Mouse (Mus musculus) megakaryocyte-erythroid progenitor cell, adult 5-6 weeks (primary cell): ENCODE results near the gene 1700013G24Rik. TPM values are rescaled to one million over a fixed set of nuclear protein-coding genes. Genes with fewer than 3 reads are reported as not detected.

Source experiments
- ATAC-seq: replicated peaks from 2 replicates; pipeline ENCODE4 v1.8.0; 2016; ENCODE audit warnings: mild to moderate bottlenecking, inconsistent platforms; ENCODE audit not compliant: severe bottlenecking, poor library complexity, low FRiP score, low TSS enrichment
- total RNA-seq, 2 experiments: library from RNA; stranded (forward) in 1 of 2; stranded (reverse) in 1 of 2; fragments of 200-1000, 215-1000 nt in 1 of 2; fragments of >200 nt in 1 of 2; fragmentation: Nextera tagmentation in 1 of 2; gene quantifications; 2 replicates each; pipeline ENCODE4 v1.2.3; 2014 to 2017

1700013G24Rik gene
- total RNA-seq, 2 experiments from 2014 or later, result not detected

DNA sequence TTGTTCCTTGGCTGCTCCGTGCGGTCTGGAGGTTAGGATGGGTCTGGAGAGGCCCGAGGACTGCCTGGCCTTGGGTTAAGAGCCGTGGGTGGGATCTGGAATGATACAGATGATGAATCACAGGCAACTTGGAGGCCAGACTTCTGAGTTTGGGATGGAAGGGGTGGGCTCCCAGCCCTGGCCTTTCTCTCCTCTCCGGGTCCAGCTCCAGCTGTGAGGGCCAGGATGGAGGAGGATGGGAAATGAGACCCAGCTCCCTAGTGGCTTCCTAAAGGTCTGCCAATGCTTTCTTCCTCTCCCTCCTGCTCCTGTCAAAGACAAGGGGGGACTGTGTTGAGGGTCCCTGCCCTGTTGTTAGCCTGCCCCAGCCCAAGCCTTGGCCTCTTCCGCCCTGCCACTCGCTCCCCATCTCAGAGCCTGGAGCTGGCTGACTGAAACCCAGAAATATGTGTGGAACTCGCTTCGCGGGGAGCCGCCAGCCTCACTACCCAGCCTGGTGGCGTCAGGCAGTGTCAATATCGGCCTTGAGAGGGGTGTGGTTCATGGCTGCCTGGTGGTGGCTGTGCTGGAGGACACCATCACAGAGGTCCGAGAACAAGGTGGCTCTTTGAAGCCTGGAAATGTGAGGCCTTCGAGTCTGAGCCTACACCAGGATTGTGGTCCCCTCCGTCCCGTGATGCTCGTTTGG, 20.8 kb downstream of the 1700013G24Rik start:
- no peak for ATAC-seq

DNA sequence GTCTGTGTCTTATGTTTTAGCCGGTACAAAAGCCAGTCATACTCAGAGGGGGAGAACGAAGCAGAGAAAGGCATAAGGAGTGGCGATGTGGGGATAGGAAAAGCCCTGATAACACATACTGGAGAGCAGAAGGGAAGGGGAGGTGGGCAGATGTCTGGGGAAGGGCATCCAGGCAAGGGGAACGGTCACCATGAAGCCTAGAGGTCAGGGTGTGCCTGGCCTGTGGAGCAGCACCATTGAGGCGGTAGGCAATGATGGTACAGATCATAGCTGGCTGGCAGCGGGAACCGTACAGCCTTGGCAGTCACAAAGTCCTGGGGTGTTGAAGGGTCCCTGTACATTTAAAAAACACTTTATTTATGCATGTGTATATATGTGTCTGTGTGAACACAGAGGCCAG, 21.6 kb downstream of the 1700013G24Rik start:
- no peak for ATAC-seq

DNA sequence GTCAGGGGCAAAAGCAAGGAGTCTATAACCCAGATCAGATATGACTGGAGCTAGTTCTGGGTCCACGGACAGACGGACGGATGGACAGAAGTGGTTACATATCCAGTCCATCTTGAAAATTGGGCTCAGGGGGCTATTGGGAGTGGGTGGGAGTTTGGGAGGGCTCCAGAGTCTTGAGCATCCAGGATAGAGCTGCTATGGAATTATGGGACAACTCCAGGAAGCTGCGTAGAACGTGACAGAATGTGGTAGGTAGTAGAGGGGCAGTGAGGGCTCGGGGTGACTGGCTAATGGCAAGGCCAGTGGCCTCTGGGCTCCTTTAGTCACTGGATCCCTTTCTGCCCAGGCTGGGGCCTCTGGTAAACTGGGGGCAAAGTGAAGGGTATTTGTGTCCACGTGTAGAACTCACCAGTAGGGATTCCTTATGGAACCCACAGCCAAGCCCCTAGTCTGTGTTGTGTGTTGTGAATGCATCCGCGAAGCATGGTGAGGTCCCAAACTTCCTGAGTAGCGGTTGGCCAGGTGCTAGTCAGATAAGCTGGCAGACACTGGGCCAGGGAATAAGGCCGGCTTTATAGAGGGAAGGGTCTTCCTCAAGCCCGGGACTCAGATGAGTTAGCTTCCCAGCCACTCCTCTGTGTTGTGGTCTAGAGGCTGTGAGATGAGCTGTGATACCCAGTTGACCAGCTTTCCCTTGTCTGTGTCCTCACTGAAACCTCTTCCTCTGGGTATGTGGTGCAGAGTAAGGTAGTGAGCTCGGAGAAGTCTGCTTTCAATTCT, 22.4 kb downstream of the 1700013G24Rik start:
- no peak for ATAC-seq

DNA sequence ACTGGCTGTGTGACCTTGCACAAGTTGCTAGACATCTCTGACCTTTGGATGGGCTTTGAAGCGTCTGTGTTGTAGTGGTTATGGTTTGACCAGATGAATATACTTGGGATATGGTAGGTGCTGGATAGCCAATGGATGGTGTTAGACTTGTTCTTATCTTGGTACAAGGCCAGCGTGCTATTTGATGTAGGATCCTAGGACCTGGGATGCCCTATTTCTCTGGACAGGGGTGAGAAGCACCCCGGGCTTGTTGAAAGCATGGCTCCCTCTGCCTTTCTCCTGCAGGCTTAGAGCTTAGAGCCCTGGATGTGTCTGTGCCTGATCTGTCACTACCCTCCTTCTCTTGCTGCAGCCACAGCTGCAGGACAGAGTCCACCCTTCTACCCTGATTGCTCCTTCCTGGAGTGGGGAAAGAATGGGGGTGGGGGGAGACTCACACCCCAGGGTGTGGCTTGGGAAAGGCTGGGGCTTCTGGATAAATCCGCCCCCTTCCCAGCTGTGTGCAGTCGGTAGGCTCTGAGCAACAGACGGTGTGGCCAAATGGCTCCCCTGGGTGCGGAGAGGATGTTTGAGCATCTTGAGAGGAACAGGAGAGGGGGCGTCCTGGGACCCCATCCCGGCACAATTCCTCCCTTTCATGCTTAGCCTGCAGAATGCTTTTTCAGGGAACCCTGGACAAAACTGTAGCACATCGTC, 23.1 kb downstream of the 1700013G24Rik start:
- no peak for ATAC-seq

DNA sequence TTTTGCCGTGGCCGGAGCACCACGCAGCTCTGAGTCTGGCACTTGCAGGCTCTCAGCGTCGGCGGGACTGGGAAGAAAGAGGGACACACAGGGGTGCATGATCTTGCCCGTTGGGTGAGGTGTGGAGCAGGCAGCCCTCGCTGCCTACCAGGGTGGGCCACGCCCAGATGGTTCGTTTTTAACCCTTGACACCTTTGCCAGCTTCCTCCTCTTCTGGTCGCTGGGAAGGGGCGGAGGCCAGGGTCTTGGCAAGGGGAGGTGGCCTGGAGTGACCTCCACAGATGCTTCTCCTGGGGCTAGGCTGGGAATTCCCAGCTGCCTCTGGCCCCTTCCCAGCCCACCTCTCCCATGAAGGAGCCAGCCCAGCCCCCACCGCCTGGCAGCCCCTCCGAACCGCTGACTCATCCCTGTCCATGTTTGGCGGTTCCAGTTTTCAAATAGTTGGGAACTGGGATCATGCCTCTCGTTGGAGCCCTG, 23.7 kb downstream of the 1700013G24Rik start:
- peak; percentile 20; the same call in 1 of the 2 replicates for ATAC-seq

DNA sequence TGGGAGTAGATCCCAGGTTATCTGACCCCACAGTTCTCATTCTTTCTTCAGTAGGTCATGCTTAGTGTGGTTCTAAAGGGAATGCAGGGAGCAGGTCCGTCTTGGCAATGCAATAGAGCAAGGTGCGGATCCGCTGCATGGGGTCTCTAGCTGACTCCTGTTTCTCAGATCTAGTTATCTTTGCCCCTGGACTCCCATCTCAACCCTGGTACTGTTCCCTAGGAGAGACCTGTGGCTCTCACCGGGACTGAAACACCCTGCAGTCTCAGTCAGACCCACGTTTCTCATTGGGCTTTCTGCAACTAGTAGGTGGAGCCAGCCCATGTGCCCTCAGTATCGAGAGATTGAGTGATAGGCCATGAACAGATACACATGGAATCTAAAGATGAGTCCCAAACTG, 24.5 kb downstream of the 1700013G24Rik start:
- no peak for ATAC-seq

DNA sequence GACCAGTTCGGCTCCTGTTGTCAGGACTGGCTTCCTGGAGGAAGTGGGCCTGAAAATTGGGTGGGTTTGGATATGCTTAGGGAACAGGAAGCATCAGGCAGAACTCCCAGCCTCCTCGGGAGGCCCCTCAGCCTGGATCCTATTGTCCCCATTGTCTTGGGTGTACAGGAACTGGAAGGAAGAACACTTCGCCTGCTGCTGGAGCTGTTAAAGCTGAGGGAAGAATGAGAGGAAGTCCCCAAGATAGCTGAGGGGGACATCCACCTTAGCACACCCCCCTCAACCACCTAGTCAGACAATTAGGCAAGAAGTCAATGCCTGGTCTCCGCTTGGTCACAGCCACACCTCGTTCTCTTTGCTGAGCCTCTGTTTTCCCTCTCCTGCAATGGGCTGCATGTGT, 25.2 kb downstream of the 1700013G24Rik start:
- no peak for ATAC-seq

DNA sequence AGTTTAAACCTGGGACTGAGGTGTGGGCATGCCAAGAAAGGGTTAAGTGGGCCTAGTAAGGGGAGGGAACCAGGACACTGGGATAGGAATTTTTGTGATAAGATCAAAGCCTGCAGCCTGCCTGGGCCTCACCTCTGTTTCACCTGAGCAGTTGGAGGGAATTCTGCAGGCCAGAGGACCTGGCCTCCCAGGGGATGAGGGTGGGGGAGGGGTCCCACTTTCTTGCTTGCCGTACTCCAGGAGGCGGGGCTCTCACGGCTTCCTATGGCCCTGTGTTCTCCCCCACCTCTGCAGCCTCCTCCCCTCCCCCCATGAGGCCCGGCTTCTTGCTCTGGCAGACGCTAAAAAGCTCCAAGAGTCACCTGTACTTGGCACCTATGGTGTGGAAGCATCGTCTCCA, 26.7 kb downstream of the 1700013G24Rik start:
- ATAC-seq, result no peak

DNA sequence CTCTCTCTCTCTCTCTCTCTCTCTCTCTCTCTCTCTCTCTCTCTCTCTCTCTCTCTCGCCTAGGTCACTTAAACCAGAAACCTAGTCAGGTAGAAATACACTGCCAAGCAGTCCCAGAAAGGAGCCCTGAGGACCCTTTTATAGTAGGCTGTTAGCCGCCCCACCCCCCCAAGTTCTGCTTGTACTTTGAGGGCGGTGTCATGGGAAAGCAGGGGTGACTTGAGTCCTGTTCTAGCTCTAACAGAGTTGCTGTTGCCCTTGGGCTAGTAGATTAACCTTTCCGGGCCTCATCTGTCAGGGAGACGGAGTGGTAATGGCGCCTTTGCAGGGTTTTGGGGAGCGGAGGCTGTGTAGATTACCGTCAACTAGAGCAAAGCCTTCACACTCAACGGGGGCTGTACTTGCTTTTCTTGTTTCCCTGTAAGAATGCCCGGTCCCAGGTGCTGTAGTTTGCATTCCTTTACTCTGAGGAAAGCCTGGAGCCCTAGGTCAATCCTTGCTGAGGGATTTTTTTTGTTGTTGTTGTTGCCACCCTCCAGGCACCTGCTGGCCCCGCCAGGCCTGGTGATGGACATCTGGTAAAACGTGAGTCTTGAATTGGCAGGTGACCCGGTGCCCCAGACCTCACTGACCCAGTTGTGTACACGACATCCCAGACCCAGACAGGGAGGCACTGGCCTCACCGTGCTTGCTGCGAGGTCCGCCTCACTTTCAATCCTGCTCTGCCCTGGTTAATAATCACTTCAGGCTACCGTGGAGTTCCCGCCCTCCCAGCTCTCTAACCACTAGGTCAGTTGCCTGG, 27.3 kb downstream of the 1700013G24Rik start:
- no peak for ATAC-seq

DNA sequence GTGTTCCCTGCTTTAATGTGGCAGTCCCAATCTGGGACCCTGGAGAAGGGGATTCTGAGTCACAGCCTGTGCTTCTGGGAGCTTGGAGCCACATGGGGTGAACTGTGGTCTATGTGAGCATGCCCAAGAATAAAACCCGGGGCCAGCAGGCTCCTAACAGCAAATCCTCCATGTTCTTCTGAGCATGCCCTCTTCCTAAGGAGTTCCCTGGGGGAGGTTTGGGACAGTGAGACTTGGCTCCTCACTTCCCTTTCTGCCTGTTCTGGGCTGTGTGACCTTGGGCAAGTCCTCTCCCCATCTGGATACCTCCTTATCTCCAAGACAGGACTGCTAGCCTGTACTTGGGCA, 27.9 kb downstream of the 1700013G24Rik start:
- no peak for ATAC-seq

DNA sequence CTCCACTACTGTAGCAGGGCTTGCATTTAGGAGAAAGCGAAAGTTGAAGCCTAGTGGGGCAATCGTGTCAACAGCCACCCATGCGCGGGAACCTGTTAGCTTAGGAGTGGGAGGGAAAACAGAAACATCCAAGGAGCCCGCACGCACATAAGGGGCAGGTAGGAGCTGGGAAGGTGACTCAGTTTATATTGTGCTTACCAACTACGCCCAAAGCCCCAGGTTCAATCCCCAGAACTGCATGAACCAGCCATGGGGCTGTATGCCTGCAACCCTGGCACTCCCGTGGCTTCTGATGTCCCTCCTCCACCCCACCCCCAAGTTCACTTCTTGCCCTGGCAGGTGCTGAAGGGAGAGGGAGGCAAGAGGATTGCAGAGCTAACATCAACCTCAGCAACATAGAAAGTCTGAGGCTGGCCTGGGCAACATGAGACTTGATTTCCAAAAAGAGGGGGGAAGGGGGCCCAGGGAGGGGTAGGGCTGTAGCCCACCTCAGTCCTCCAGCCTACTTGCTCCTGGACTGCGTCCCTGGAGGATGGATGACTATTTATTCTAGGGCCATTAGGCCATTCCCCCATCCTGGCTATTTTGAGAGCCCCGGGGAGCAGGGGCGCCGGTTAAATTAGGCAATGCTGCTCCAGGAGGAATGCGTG, 28.4 kb downstream of the 1700013G24Rik start:
- no peak for ATAC-seq

DNA sequence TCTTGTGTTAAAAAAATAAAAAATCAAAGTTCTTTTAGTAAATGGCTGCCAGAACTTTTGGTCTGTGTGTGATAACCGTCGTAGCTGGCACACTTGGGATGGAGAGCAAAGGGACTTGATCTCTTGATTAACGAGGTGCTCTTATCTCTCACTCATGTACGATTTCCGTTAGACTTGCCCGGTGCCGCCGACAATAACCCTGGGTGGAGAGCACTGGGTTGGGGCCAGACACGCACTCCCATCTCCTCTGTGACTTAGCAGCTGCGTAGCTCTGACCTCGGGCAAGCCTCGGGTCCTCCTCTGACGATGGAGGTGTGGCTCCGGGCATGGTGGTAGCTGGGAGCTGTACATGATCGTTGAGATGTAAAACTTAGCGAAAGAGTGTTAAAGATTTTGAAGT, 30.8 kb downstream of the 1700013G24Rik start:
- peak; percentile 88 for ATAC-seq

DNA sequence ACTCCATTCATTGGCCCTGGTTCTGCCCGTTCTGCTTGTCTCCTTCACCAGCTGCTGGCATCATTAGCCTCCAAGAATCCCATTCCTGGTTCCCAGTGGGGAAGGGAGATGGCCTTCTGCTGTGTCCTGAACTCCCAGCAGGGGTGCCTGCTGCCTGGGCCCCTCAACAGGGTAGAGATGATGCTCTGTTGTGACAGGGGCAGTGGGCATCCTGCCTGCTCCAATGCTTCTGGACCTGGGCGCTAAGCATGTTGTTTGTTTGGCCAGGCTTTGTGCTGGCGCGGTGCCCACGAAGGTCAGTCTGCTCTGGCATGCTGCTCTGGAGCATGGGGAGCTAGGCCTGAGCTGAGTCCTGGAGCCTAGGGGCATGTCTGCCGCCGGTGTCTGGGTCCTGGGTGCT, 31.5 kb downstream of the 1700013G24Rik start:
- ATAC-seq, result 0 out of 2 replicates have a peak, but pooled peaks have one; percentile 8

DNA sequence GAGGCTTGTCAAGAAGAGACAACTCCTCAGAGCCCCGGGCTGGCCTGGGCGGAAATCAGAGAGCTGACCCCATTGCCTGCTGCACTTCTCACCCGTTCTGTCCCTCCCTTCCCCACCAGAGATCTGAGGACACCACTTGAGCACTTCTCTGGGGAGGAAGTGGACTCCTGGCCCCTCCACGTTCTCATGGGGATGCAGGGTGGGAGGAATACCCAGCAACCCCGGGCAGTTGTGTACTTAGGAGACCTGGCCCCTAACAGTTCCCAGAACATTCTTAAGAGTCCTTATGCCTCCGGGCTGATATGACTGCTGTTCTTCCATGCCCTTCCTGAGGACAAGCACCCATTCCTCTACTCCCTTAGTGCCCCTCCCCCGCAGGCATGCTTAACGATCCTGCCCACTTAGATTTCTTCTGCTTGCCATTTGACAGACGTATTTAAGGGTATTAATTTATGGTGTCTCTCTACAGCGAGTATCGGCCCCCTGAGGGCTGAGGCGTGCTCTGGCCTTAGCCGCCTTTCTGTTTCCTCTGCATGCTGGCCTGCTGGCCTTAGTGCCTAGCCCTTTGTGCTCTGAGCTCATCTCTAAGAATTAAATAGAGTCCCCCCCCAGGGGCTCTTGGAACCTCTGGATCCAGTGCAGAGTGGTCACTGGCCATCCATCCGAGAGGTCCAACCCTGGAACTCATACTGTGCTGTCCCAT, 32.3 kb downstream of the 1700013G24Rik start:
- ATAC-seq, result no peak

DNA sequence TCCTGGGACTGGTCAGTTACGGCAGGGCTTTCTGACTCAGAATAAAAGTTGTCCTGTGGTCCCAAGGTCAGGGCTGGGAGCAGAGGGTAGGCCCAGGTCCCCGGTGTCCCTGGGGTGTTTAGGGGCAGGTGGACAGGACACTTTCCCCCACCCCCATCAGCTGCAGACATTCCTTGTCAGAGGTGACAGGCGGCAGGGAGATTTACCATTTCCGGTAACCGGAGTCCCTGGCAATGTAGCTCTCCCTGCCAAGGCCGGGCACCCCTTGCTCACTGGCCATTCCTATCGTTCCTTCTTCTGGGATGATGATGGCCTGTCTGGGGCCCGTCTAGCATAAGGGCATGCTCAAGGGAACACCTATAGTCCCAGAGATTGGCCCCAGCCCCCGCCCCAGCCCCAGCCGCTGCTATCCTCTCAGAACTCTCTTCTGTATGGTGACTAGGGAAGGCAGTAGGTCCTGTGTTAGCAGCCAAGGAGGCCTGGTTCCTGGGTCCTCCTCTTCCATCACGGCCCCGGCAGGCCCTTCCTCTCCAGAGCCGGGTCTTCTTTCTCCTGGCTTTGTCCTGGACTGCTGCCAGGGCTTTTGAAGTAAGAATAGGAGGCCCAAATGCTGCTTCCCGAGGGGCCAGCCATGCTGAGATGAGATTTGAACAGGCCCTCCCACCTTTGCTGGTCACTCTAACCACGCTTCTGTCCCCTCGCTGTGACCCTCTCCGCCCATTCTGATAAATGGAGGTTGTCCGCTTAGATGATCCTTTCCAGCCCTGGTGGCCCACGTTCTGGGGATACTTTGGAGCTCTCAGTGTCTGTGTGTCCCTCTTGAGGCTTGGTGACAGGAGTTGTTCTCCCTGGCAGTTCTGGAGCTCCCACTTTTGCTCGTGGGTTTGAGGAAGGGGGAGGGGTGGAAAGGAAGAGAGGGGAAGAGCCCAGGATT, 33.3 kb downstream of the 1700013G24Rik start:
- no peak for ATAC-seq

DNA sequence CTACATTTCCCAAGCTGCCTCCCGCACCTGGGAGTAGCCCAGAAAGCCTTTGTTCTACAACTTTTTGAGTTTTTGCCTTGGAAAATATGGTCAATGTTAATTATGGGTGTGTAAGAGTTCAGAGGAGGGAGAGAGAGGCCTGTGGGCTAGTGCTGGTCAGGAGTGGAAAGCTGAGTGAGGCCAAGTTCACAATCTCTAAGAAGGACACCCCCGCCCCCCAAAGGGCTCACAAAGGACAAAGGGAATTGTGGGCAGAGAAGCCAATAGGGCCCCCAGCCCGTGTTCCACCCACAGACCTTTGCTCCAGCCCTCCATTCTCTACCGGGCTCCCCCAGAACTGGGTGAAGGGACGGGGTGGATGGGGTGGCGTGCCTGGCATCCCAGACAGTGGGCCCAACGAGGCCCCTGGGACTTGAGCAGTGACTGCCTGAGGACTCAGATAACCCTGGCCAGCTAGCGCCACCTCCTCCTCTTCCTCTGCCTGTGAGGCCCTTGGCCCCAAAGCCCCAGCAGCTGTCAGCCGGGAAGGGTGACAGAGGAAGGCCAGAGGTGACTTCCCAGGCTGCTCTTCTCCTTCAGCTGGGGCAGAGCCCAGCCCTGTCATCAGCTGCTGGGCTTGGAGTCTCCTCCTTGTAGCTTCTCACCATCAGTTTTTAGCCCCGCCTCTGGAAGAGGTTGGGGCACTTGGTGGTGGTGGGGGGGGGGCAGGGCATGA, 34.4 kb downstream of the 1700013G24Rik start:
- ATAC-seq, result no peak

DNA sequence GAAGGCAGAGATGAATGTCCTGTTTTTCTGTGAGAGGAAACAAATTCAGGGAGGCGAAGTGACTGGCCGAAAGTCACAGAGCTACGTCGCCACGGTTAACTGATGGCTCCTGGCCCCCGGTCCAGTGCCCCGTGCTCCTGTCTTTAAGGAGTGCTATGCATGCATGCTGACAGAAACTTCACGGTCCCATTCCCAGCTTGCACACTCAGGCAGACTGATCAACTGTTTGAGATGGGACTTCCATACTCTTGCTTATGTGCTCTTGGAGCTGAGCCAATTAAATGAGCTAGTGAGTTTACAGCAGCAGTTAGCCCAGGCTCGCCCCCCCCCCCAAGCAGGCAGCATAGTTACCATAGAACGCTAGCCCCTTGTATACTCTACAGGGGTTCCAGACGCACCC, 35.0 kb downstream of the 1700013G24Rik start:
- no peak for ATAC-seq
